Mouse (Mus musculus) G1E (cell line): ENCODE results near the gene Plxna1.

Experiments used
- CTCF ChIP-seq: IDR thresholded peaks from 2 replicates; pipeline ENCODE4 v1.5.1; 2012; ENCODE audit warnings: low read depth, low read length, inconsistent platforms, mixed read lengths
- GATA1 ChIP-seq: IDR thresholded peaks from 2 replicates; pipeline ENCODE4 v1.6.1; 2012; ENCODE audit warnings: borderline replicate concordance, low read length, inconsistent platforms, mixed read lengths

- no peak for TF ChIP-seq CTCF
- no peak for TF ChIP-seq GATA1
These were observed 42.5 kb upstream of the Plxna1 start for GRCm38 (mm10) chr6:89404964-89405363.
